Mouse (Mus musculus) bone marrow macrophage, adult 2 months (primary cell): ENCODE results near the gene Acvr1. TPM values are rescaled to one million over a fixed set of nuclear protein-coding genes. Genes with fewer than 3 reads are reported as not detected.
A peak's percentile ranks its signal among the peaks of the same experiment; 100 is the strongest.

Experiments
- H3K27ac ChIP-seq: 2 replicates; pipeline ENCODE4 v1.5.1; 2012; ENCODE audit warnings: low read depth, low read length; ENCODE audit not compliant: insufficient read depth
- H3K4me1 ChIP-seq: 2 replicates; pipeline ENCODE4 v1.6.1; 2012; ENCODE audit warnings: low read length; ENCODE audit not compliant: control insufficient read depth, insufficient read depth
- H3K4me3 ChIP-seq: 2 replicates; pipeline ENCODE4 v1.5.1; 2012; ENCODE audit warnings: mild to moderate bottlenecking, low read length, moderate library complexity; ENCODE audit not compliant: insufficient read depth
- CTCF ChIP-seq: IDR thresholded peaks from 2 replicates; pipeline ENCODE4 v1.5.1; 2012; ENCODE audit warnings: low read depth, mild to moderate bottlenecking, low read length, moderate library complexity
- POLR2A ChIP-seq: IDR thresholded peaks from 2 replicates; pipeline ENCODE4 v1.6.1; 2012; ENCODE audit warnings: mild to moderate bottlenecking, low read depth, low read length, borderline replicate concordance
- polyA plus RNA-seq: library from polyadenylated mRNA; stranded (reverse); fragments of >200 nt; gene quantifications from 2 replicates; pipeline ENCODE4 v1.2.4, GENCODE M21; 2012; ENCODE audit not compliant: missing spikeins, insufficient read depth, insufficient read length

Gene Acvr1
- polyA plus RNA-seq, 1 experiment = 11.2 TPM

DNA sequence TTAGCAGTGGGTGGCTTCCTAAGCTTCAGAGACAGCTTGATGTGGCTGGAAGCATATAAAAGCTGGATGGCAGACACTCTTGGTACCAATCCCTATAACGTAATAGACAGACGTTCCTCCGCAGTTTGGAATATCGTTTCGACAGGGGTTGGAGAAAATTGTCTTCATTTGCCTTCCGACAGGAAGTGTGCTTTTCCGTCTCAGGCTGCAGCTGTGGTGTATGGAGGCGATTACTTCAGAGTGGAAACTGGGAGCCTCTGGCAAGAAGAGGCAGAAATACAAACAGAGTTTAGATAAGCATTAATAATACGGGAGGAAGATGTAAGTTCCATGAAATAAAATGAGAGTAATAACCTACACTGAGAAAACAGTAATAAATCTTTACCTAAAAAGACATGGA is 28.4 kb upstream of the Acvr1 start:
- TF ChIP-seq CTCF (no peak), POLR2A (no peak)
- Histone ChIP-seq H3K4me3 (no peak overlapping the region), H3K27ac (no peak overlapping the region), H3K4me1 (peaks cover 10% of the 10 kb centered on the region)

DNA sequence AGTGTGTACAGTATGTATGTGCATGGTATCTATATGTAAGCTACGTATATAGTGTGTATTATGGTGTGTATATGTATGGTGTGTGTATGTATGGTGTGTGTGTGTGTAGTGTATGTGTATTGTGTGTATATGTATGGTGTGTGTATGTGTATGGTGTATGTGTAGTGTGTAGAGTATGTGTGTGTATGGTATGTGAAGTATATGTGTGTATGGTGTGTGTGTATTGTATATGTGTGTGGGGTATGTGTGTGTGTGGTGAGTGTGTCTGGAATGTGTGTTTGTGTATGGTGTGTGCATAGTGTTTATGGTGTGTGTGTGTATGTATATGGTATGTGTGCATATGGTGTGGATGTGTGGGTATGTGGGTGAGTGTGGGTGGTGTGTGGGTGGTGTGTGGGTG is 23.1 kb upstream of the Acvr1 start:
- no peak for TF ChIP-seq POLR2A
- no peak for TF ChIP-seq CTCF
- Histone ChIP-seq H3K4me3 (no peak overlapping the region), H3K4me1 (peaks cover 6% of the 10 kb centered on the region), H3K27ac (no peak overlapping the region)

DNA sequence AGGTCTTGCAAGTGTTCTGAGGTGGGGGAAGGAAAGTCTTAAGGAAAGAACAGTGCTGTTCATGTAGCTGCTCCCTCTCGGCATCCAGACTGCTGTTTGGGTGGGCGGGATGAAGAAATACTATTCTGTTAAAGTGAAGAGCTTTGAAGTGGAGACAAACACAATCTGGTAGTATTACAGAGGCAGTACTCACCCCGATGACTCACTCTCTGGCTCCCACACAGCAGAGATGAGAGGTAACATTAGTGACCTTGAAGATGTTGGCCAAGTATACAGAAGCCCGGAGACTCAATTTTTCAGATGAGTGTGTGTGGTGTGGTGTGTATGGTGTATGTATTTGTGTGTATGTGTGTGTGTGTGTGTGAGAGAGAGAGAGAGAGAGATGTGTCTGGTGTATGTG is 22.7 kb upstream of the Acvr1 start:
- TF ChIP-seq CTCF (no peak), POLR2A (no peak)
- Histone ChIP-seq H3K4me3 (no peak overlapping the region), H3K4me1 (peaks cover 6% of the 10 kb centered on the region), H3K27ac (no peak overlapping the region)

DNA sequence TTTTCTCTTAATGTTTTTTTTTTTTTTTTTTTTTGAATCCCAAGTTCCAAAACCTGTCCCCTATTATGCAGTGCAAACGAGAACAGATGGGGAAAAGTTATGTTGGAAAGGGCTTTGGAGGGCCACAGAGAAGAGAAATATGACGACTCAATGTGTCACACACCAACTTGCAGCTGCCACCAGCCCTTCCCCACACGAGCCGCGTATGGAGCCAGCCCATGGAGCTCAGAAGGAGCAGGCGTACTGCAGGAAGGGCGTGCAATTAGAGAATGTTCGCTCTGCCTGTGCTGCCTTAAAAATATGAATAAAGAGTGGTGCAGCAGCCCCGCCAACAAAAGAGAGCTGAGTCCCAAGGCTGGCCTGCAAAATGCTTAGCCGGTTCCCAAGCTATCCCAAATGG is 19.4 kb upstream of the Acvr1 start:
- TF ChIP-seq CTCF (no peak), POLR2A (no peak)
- Histone ChIP-seq H3K27ac (no peak overlapping the region), H3K4me1 (peaks cover 6% of the 10 kb centered on the region), H3K4me3 (no peak overlapping the region)

DNA sequence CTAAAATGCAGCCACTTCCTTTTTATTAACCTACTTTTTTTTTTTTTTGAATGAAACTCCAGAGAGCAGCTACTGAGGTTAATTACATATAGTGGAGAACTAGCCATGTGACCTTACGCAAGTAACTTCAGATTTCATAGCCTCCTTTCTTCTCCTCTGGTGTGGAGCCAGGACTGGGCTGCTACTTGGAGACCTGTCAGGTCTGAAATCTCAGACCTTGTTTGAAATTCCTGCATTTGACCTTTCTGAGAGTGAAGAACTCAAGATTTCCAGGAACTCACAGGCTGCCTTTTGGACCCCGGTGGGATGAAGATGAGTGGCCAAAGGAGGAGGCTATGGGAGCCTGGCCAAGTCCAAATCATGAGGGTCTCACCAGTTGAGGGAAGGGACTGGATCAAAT is 7.2 kb upstream of the Acvr1 start:
- TF ChIP-seq POLR2A (no peak), CTCF (no peak)
- H3K27ac ChIP-seq = no peak overlapping the region
- no peak overlapping the region for H3K4me3 ChIP-seq
- peaks cover 11% of the 10 kb centered on the region for H3K4me1 ChIP-seq

DNA sequence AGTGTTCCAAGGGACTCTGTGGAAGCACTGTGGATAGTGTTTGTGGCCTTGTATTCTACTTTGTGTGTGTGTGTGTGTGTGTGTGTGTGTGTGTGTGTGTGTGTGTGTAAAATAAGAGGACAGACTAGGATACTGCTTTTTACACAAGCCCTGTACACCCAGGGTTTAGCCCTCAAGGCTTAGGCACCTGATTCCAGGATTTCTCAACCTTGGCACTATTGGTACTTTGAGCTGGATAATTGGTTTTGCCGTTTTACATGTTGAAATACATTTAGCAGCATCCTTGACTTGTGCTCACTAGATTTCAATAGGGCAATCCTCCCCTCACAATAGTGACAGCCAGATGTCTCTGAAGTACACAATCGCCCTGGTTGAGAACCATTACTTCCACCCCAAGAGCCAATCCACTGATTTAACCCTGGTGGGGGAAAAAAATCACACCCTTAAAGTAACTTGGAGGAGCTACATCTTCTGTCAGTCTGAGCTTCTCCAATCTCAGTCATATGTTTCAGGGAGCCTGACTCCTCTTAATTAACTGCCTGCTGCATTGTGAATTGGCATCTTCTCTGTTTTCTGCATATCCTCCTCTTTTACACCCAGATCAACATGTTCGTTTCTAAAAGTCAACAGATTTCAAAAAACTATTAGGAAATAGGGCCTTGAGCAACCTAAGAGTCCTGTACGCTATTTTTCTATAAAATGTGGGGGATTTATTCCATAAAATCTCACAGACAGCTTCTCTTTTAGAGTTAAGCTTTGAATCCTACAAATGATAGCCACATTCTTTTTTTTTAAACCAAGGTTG is 2.1 kb upstream of the Acvr1 start:
- TF ChIP-seq CTCF (no peak), POLR2A (no peak)
- H3K27ac ChIP-seq = no peak overlapping the region
- no peak overlapping the region for H3K4me3 ChIP-seq
- H3K4me1 ChIP-seq = peaks cover 26% of the 10 kb centered on the region

DNA sequence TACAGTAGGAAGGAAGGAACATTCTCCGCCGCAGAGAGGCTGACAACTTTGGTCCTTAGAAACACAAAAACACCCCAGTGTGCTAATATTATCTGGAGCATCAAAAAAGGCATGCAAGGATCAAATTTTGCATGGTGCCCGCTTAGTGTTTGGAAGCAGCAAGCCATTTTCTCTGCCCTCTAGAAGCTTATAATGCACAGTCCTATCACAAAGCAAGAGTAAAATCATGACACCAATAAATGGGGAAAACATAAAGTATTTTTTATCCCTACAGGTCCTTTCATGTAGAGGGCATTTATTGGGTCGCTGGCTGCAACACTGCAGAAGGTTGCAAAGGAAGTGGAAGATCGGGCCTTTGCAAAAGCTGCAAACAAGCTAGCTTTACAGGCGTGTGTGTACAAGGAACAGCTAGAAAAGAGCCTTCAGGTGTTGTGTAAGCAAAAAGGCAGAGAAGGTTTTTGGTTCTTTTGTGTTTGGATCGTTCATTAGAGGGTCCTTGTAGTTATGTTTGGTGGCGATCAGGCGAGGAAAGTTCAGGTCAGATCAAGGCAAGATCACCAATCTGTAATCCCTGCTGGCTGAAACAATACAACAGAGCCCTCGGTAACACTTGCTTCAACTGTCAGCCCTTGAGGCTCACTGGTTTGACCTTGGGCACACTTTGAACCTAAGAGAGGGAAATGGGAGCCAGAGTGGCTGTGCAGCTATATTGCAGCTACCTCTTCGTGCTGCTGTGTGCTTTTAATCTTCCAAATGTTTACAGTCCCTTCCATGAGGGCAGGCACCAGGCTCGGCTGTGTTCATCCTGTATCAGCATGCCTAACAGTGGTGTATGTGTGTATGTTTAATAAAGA is 1.1 kb upstream of the Acvr1 start:
- no peak for TF ChIP-seq CTCF
- no peak for TF ChIP-seq POLR2A
- peaks cover 22% of the 10 kb centered on the region for H3K4me1 ChIP-seq
- peak overlapping the region; percentile 87 for H3K4me3 ChIP-seq
- H3K27ac ChIP-seq = peak overlapping the region; percentile 40

DNA sequence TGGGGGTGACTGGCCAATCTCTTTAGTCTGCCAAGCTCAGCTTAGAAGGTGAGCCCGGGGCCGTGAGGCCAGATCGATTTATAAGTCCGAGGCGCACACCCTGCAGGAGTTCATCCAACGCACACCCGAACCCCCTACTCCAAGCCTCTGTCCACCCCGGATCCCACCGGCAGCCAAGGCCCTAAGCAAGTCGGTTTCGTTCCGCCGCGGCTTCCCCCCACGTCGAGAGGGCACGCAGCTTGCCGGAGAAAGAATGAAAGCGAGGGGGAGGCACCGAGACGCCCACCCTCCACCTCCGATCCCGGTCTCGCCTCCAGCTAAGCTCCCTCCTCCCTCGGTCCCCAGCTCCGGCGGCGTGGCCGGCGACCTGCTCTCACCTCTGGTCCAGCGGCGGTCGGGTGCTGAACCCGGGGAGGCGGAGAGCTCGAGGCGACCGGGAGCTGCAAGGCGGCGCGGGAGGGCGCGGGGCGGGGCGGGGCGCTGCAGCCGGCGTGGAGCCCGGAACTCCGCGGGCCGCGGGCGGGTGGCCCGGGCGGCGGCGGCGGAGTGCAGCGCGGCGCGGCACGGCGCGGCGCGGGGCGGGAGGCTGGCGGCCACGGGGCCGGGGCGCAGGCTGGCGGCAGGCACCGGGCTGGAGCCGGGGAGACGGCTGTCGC is 419 bp downstream of the Acvr1 start:
- H3K4me3 ChIP-seq = peak overlapping the region; percentile 96
- TF ChIP-seq CTCF = no peak
- no peak for TF ChIP-seq POLR2A
- H3K27ac ChIP-seq = peak overlapping the region; percentile 24
- peaks cover 24% of the 10 kb centered on the region for H3K4me1 ChIP-seq

DNA sequence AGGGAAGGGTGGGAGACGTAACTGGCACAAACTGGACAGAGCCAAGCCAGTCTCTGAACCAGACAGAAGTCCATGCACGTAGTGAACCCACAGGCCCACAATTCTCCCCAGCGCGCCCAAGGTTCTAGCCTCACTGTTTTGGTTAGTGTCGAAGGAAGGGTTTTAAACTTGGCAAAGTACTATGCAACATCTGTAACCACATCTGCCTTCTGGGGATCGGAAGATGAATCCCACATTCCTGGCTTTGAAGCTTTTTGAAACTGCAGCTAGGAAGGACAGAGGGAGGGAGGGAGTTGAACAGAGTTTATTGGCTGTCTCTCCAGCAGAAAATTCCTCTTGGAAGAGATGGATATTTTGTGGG is 928 bp downstream of the Acvr1 start:
- H3K27ac ChIP-seq = no peak overlapping the region
- peak overlapping the region; percentile 96 for H3K4me3 ChIP-seq
- H3K4me1 ChIP-seq = peaks cover 24% of the 10 kb centered on the region
- TF ChIP-seq POLR2A = no peak
- TF ChIP-seq CTCF = no peak
